Mouse (Mus musculus) midbrain, embryonic 11.5 days (tissue): Measurements from ENCODE around the gene Inpp4a. TPM values are rescaled to one million over a fixed set of nuclear protein-coding genes. Genes with fewer than 3 reads are reported as not detected.

Source experiments
- ATAC-seq: fragments of 200-750 bp; cut with Nextera tagmentation; 2 replicates; pipeline ENCODE4 v1.8.0; 2017; ENCODE audit warnings: moderate TSS enrichment, moderate library complexity; ENCODE audit not compliant: low FRiP score
- DNase-seq: peaks from one replicate; pipeline ENCODE4 v3.0.0; 2015; ENCODE audit warnings: low spot score; ENCODE audit errors: missing footprints
- H3K27ac ChIP-seq: fragments of 300-500 bp; sonication (generic); 2 replicates; pipeline ENCODE4 v1.5.1; 2014; ENCODE audit warnings: low read depth, low read length
- H3K27me3 ChIP-seq: fragments of 300-500 bp; sonication (generic); 2 replicates; pipeline ENCODE4 v1.6.1; 2014; ENCODE audit warnings: mild to moderate bottlenecking, low read length, moderate library complexity, mixed read lengths; ENCODE audit not compliant: control insufficient read depth, insufficient read depth
- H3K36me3 ChIP-seq: fragments of 300-500 bp; sonication (generic); 2 replicates; pipeline ENCODE4 v1.6.1; 2014; ENCODE audit warnings: mild to moderate bottlenecking, low read length, moderate library complexity, mixed read lengths; ENCODE audit not compliant: control insufficient read depth, insufficient read depth
- H3K4me1 ChIP-seq: fragments of 300-500 bp; sonication (generic); 2 replicates; pipeline ENCODE4 v1.6.1; 2014; ENCODE audit warnings: low read length; ENCODE audit not compliant: control insufficient read depth, insufficient read depth
- H3K4me2 ChIP-seq: fragments of 300-500 bp; sonication (generic); 2 replicates; pipeline ENCODE4 v1.6.1; 2014; ENCODE audit warnings: mild to moderate bottlenecking, moderate library complexity
- H3K4me3 ChIP-seq: fragments of 300-500 bp; sonication (generic); 2 replicates; pipeline ENCODE4 v1.5.1; 2014; ENCODE audit warnings: low read depth, low read length
- H3K9ac ChIP-seq: fragments of 300-500 bp; sonication (generic); 2 replicates; pipeline ENCODE4 v1.6.1; 2014; ENCODE audit warnings: low read length
- H3K9me3 ChIP-seq: fragments of 300-500 bp; sonication (generic); 2 replicates; pipeline ENCODE4 v1.6.1; 2016; ENCODE audit warnings: low read length; ENCODE audit not compliant: control insufficient read depth
- WGBS: fragments of 180-500 bp; shearing (Covaris S2); extraction: QIAGEN DNeasy Blood & Tissue Kit; methylation state at CpG from one replicate; pipeline ENCODE4 v1.1.7; 2014; 5-methylcytosine and 5-hydroxymethylcytosine counted together
- polyA plus RNA-seq: library from polyadenylated mRNA; unstranded; fragments of >200 nt; fragmentation: Nextera tagmentation; extraction: Ambion mirVana; gene quantifications from 2 replicates; pipeline ENCODE4 v1.2.1, GENCODE M21; 2014

Inpp4a gene
- polyA plus RNA-seq, 1 experiment from 2014 or later, result 19.5 TPM

DNA sequence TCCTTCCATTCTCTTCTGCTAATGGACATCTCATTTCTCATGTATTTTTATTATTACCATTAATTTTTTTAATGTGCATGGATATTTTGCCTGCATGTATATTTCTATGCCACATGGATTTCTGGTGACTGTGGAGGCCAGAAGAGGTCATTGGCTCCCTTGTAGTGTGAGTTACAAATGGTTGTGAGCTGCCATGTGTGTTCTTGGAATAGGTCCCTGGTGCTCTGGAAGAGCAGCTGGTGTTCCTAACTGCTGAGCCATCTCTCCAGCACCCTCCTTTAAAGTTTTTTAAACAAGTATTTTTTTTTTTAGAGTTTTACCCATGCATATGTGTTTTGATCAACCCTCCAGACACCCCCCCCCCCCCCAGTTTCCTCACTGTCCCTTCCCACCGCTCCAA lies 3.3 kb upstream of the Inpp4a start:
- Histone ChIP-seq H3K4me1 (peaks cover 7% of the 10 kb centered on the region; the same call in 1 of the 2 replicates), H3K4me3 (no peak overlapping the region), H3K27me3 (no peaks in the 10 kb centered on the region), H3K36me3 (no peaks in the 10 kb centered on the region), H3K27ac (no peak overlapping the region), H3K9ac (no peak overlapping the region), H3K9me3 (no peaks in the 10 kb centered on the region), H3K4me2 (no peak overlapping the region)
- ATAC-seq (no peak), DNase-seq (no peak)
- 45% methylated on average over 1 of the region's 1 CpGs for WGBS

DNA sequence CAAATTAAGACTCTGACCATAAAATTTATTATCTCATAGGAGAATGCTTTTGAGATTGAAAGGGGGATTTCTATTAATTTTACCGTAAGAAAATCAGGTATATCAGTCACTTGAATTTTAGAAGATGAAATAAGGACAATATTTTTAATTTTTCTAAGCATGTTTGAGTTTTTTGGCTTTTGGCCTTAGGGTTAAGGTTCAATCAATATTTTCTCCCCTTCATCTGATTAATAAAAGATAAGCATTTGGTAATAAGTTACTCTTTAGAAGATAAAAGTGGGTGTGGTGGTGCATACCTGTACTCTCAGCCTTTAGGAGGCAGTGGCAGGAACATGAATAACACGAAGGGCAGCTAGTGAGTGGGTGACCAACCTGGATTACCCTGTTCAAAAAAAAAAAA lies 761 bp upstream of the Inpp4a start:
- DNase-seq, result no peak
- no peaks in the 10 kb centered on the region for H3K36me3 ChIP-seq
- WGBS, result 84% methylated on average over 2 of the region's 2 CpGs

DNA sequence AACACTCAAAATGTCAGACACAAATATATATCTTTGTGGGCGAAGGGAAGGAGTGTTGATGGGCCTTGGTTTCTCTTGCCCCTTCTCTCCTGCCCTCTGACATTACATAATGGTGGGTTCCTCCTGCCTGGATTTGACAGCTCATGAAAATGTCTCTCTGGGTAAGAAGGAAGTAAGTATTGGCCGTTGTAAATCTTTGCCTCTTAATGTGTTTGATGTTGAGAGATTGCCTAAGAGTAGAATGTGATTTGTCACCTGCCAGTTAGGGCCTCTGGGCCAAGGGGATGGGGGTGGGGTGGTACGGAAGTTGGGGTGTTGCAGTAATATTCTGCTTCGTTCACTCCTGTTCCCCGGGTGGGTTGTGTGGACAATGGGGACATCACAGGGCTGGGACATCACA lies 985 bp downstream of the Inpp4a start:
- Histone ChIP-seq H3K4me1 (peaks cover 7% of the 10 kb centered on the region; the same call in 1 of the 2 replicates), H3K9me3 (no peaks in the 10 kb centered on the region), H3K9ac (peak overlapping the region; percentile 80), H3K4me2 (peak overlapping the region; percentile 87), H3K27me3 (no peaks in the 10 kb centered on the region), H3K4me3 (peak overlapping the region; percentile 87), H3K27ac (no peak overlapping the region), H3K36me3 (no peaks in the 10 kb centered on the region)
- ATAC-seq (no peak), DNase-seq (no peak)
- WGBS, result 79% methylated on average over 5 of the region's 5 CpGs

More for the DNA sequence above, 761 bp upstream of the Inpp4a start:
- H3K4me2 ChIP-seq, result no peak overlapping the region
- no peak overlapping the region for H3K9ac ChIP-seq
- ATAC-seq, result no peak
- no peak overlapping the region for H3K4me3 ChIP-seq
- H3K4me1 ChIP-seq, result peaks cover 7% of the 10 kb centered on the region; the same call in 1 of the 2 replicates
- H3K27ac ChIP-seq, result no peak overlapping the region
- H3K9me3 ChIP-seq, result no peaks in the 10 kb centered on the region
- no peaks in the 10 kb centered on the region for H3K27me3 ChIP-seq

DNA sequence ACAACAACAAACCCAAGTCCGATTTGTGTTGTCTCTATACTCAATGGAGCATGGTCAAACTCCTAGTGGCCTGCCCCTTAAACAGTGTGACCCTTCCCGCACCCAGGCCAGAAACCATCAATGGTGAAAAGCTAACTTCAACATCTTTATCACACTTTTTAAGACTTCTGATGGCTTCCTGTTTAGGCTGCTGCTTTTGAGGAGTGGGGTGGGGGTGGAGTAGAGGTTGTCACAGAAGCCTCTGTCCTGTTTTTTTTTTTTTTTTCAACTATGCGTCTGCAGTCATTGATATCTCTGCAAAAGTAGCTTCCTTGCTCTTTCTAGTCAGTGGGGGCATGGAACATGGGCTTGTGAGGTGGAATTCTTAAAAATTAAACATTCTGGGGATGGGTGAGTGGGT lies 3.1 kb downstream of the Inpp4a start:
- Histone ChIP-seq H3K9ac (no peak overlapping the region), H3K9me3 (no peaks in the 10 kb centered on the region), H3K36me3 (no peaks in the 10 kb centered on the region), H3K4me2 (no peak overlapping the region), H3K4me1 (peaks cover 7% of the 10 kb centered on the region; the same call in 1 of the 2 replicates), H3K27ac (no peak overlapping the region), H3K27me3 (no peaks in the 10 kb centered on the region), H3K4me3 (no peak overlapping the region)
- DNase-seq (no peak), ATAC-seq (no peak)
- WGBS, result 82% methylated on average over 3 of the region's 3 CpGs

DNA sequence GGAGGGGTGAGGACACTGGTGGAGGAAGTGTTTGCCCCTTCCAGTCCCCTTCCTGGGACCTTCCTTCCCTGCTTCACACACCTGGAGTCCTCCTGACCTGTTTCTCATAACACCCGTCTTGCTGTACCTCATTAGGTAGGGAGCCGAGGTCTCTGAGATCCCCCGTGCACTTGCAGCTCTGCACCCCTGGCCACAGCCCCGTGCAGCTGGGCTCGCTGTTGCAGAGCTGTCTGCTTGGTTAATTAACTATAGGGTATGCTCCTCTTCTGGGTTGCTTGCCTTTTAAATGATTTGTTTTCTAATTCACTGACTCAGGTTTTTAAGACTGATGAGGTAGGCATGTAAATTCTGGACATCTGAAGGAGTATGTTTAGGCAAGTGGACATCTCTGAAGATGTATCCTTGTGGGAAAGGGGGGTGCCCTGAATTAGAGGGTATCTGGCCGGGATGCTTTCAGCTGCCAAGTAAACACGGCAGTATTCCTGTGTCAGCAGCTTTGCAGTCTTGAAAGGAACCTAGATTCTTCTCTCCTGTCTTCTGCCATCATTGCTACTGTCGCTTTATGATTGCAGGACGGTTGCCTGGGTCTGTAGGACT lies 6.1 kb downstream of the Inpp4a start:
- H3K9me3 ChIP-seq, result no peaks in the 10 kb centered on the region
- DNase-seq (no peak), ATAC-seq (no peak)
- no peak overlapping the region for H3K9ac ChIP-seq
- H3K4me3 ChIP-seq, result no peak overlapping the region
- no peak overlapping the region for H3K4me2 ChIP-seq
- WGBS, result 80% methylated on average over 9 of the region's 9 CpGs
- H3K27me3 ChIP-seq, result no peaks in the 10 kb centered on the region
- H3K27ac ChIP-seq, result no peak overlapping the region
- peaks cover 2% of the 10 kb centered on the region; the same call in 1 of the 2 replicates for H3K4me1 ChIP-seq
- H3K36me3 ChIP-seq, result no peaks in the 10 kb centered on the region

DNA sequence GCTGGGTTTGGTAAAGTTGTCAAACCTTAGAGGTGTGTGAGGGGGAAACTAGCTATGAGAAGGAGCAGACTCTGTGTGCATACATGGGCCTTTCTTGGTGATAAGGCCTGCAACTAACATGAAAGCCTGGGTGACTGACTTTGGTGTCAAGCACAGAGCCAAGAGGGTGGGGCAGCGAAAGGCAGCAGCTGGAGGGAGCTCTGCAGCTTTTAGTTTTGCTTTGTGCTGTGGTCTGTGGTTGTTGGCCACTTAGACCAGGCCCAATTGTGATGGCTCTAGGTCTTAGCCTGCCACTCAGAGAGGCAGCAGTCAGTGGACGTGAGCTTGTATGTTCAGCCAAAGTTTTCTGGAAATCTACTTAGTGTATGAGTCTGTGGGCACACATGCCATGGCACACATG lies 7.9 kb downstream of the Inpp4a start:
- DNase-seq, result no peak
- Histone ChIP-seq H3K36me3 (no peaks in the 10 kb centered on the region), H3K4me1 (no peaks in the 10 kb centered on the region), H3K4me2 (no peak overlapping the region), H3K9ac (no peak overlapping the region), H3K4me3 (no peak overlapping the region), H3K27ac (no peak overlapping the region), H3K27me3 (no peaks in the 10 kb centered on the region), H3K9me3 (no peaks in the 10 kb centered on the region)
- WGBS, result 90% methylated on average over 2 of the region's 2 CpGs
- ATAC-seq, result no peak

DNA sequence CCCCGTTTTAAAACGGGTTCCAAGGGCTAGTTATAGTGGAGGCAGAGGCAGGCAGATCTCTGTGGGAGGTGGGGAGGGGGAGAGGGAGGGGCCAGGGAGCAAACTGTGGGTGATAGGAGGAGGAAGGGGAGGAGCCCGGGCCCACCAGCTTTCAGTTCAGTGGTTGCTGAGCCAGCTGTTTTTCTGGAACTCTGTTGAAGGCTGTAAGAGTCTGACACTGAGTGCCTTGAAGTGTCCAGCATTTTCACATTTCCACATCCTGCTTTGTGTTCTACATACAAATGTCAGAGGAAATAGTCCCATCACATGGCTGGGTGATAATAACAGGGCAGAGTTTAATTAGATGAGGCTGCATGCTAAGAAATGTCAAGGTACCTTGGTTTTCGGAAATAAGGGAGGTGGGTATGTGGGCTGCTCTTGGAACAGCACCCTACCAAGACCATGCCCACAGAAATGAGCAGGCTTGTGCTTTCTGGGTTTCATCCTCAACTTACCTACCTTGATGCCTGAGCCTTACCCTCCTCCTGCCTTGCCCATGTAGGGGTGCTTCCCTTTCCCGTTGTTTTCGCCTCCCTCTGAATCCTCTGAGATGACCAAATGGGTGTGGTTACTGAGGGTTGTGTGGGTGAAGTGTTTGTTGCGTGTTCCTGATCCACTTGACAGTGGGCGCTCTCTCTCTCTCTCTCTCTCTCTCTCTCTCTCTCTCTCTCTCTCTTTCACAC lies 8.5 kb downstream of the Inpp4a start:
- DNase-seq (no peak), ATAC-seq (no peak)
- no peaks in the 10 kb centered on the region for H3K4me1 ChIP-seq
- no peak overlapping the region for H3K4me3 ChIP-seq
- H3K36me3 ChIP-seq, result no peaks in the 10 kb centered on the region
- 88% methylated on average over 8 of the region's 8 CpGs for WGBS
- no peaks in the 10 kb centered on the region for H3K27me3 ChIP-seq
- no peak overlapping the region for H3K9ac ChIP-seq
- no peaks in the 10 kb centered on the region for H3K9me3 ChIP-seq
- H3K27ac ChIP-seq, result no peak overlapping the region
- H3K4me2 ChIP-seq, result no peak overlapping the region

DNA sequence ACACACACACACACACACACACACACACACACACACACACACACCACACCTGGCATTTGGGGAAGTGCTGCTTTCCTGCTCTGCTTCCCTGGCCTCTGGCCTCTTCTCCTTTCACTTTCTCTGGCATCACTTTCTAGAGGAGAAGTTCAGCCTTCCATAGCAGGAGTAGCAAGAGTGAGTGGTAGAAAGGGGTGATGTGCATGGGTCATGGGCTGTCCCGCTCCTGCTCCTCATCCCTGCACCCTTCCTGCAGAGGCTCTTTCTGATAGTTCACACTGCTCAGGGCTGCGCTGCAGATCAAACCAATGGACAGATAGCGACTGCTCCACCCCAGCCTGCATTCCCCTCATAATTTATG lies 9.1 kb downstream of the Inpp4a start:
- H3K9ac ChIP-seq, result no peak overlapping the region
- no peaks in the 10 kb centered on the region for H3K4me1 ChIP-seq
- H3K36me3 ChIP-seq, result no peaks in the 10 kb centered on the region
- H3K27ac ChIP-seq, result no peak overlapping the region
- no peak overlapping the region for H3K4me2 ChIP-seq
- no peak overlapping the region for H3K4me3 ChIP-seq
- H3K27me3 ChIP-seq, result no peaks in the 10 kb centered on the region
- WGBS, result 89% methylated on average over 3 of the region's 3 CpGs
- DNase-seq (no peak), ATAC-seq (no peak)
- H3K9me3 ChIP-seq, result no peaks in the 10 kb centered on the region

DNA sequence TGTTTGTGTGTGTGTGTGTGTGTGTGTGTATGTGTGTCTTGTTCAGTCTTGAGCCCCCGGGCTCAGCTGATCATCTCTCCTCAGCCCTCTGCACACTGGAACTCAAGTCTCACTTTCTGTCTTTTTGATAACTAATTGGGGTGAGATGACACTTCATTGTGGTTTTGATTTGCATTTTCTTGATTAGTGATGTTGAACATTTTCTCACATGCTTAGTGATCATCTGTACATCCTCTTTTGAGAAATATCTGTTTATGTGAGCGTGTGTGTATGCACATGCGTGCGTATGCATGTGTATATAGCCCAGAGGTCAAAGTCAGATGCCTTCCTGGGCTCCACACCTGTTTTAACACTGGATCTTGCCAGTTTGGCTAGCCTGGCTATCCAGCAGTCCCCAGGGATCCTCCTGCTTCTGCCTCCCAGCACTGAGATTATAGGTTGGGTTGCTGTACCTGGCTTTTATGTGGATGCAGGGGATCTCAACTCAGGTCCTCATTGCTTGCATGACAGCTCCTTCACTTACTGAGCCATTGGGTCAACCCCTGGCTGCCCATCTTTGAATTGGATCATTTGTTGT lies 10.4 kb downstream of the Inpp4a start:
- Histone ChIP-seq H3K9ac (no peak overlapping the region), H3K4me1 (peaks cover 4% of the 10 kb centered on the region; the same call in 1 of the 2 replicates), H3K9me3 (no peaks in the 10 kb centered on the region), H3K4me2 (no peak overlapping the region), H3K27ac (no peak overlapping the region), H3K4me3 (no peak overlapping the region), H3K36me3 (no peaks in the 10 kb centered on the region), H3K27me3 (no peaks in the 10 kb centered on the region)
- ATAC-seq (no peak), DNase-seq (no peak)
- WGBS, result 95% methylated on average over 4 of the region's 4 CpGs
